Mouse (Mus musculus) cerebellum, adult 2 months (tissue): Measurements from ENCODE around the gene Prm1.

Source experiments
- CTCF ChIP-seq: fragments of 200-500 bp; IDR thresholded peaks from 2 replicates; pipeline ENCODE4 v1.5.1; 2011; ENCODE audit warnings: low read depth, mild to moderate bottlenecking, control low read depth, low read length, moderate library complexity, borderline replicate concordance; ENCODE audit not compliant: insufficient read depth
- POLR2A ChIP-seq: fragments of 200-500 bp; IDR thresholded peaks from 2 replicates; pipeline ENCODE4 v1.6.1; 2011; ENCODE audit warnings: low read length, control low read depth, borderline replicate concordance; ENCODE audit not compliant: insufficient read depth

DNA sequence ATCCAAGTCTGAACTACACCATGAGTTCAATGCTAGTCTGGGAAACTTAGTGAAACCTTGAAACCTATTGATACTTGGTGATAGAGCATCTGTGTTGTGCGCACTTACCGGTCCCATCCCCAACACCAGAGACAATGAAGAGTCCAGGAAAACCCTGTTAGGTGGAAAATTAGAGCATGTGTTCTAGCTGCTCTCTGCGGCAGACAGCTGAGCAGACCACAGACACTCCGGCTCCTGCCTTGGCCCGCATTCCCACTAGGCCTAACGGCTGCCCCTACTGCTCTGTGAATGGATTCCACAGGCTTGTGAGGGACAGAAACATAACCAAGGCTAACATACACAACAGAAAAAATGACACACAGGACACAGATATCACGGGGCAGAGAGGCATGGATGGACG, 32.1 kb downstream of the Prm1 start:
- TF ChIP-seq POLR2A (no peak), CTCF (no peak)
